Mouse (Mus musculus) embryo, embryonic 11.5 days (tissue): ENCODE measurements at regions not wholly inside any gene's neighbourhood (a gene's known extent, or its start where the extent isn't known, plus 50 kb on each side); places are given as distances from the start of the nearest gene placed in this dataset.
"Not testable (repeated sequence)": the region's sequence is repeated elsewhere in the genome, so short reads cannot be mapped to it uniquely, and the experiment has no call there.

ENCODE experiments used
- DNase-seq: peaks from one replicate; pipeline ENCODE4 v3.0.0-alpha.2; 2012; ENCODE audit warnings: low read depth, low spot score

DNA sequence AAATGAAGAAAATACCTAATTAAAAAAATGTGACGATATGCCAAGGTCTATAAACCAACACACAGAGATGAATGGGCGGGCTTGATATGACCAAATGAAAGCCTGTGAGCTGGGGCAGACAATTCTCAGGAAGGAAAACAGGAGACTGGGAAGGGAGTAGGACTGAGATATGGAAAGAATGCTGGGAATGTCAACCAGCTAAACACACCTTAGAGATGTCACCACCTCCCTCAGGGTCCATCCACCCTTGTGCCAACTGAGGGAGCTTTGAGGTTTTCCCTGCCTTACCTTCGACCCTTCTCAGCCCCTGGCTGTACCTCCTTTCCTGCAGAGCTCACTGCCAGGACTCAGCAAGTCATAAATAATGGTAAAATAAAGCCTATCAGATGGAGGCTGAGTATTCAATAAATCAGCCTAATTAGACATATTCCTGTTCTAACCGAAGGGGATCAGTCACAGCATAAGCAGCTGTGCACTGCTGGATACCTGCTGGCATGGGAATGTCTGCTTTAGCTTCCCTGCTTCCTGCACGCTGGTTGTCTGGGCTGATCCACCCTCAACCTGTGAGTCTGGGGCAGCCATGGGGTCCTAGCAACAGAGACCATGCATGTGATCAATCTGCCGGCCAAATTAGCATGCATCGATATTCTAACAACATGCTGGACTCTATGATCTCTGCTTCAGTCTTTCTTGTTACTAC, 137.4 kb downstream of the Nuak1 start:
- DNase-seq: no peak

GRCm38 (mm10) chr10:84308746-84309145, 131.7 kb downstream of the Nuak1 start:
- DNase-seq: not testable (repeated sequence)

DNA sequence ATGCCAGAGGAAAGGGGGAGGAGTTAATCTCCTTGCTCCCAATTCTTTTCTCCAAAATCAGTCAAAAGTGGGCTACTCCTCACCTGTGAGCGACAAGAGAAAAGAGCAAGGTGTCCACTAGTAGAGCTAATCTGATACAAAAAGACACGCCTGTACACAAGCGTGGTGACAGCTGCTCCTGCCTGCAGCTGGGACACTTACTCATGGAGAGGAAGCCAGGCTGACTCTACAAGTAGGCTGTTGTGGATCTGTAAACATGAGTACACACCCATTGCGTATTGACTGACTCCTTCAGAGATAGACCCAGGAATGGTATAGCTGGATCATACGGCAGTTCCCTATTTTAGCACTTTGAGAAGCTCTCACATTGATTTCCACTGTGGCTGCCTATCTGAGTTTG, 129.7 kb downstream of the Nuak1 start:
- no peak for DNase-seq

DNA sequence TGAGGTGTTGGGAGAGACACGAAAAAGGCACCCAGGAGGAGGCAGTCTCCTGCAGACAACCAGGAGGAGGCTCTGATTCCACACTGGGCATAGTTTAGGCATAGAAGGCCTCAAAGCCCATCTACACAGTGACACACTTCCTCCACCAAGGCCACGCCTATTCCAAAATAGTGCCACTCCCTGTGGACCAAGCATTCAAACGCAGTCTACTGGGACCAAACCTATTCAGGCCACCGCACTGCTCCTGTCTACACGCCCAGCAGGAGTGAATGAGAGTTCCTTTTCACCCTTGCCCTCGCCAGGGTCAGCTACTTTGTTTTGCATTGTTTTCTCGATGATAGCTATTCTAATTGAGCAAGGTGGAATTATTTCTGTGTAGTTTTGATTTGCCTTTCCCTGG, 127.7 kb downstream of the Nuak1 start:
- no peak for DNase-seq

- no peak for DNase-seq
These were observed 123.5 kb downstream of the Nuak1 start for GRCm38 (mm10) chr10:84316857-84317256.

DNA sequence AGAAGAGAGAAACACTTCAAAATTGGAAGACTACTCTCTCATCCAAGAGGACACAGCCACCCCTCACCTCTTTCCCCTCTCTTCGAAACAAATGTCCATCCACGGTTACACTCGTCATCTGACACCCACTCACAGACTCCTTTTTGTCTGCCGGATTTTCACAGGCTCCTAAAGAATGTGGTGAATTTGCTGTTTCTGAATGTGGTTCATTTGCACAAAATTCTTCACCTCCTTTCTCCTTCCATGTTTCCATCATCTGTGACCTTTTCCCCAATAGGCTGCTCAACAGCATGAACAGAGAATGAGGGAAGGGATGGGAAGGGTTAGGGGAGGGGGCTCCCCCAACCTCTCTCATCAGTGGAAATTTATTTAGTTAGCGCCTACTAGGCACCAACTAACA, 122.4 kb downstream of the Nuak1 start:
- no peak for DNase-seq
